Mouse (Mus musculus) c-Kit-positive CD71-positive TER-119-positive erythroid progenitor cells, embryonic 14.5 days (primary cell): Measurements from ENCODE around the gene Hs3st5.
"Not testable (repeated sequence)": the region's sequence is repeated elsewhere in the genome, so short reads cannot be mapped to it uniquely, and the experiment has no call there.

ENCODE experiments used
- DNase-seq: peaks from one replicate; pipeline ENCODE4 v3.0.0-alpha.2; 2013; ENCODE audit warnings: low spot score

The Hs3st5 gene

GRCm38 (mm10) chr10:36506727-36507555, at the start of gene Hs3st5:
TSS of gene Hs3st5 (plus strand) at chr10:36506814.
- DNase-seq, result no peak

- DNase-seq, result no peak
Measured at GRCm38 (mm10) chr10:36468664-36469063, 38.0 kb upstream of the Hs3st5 start.

DNA sequence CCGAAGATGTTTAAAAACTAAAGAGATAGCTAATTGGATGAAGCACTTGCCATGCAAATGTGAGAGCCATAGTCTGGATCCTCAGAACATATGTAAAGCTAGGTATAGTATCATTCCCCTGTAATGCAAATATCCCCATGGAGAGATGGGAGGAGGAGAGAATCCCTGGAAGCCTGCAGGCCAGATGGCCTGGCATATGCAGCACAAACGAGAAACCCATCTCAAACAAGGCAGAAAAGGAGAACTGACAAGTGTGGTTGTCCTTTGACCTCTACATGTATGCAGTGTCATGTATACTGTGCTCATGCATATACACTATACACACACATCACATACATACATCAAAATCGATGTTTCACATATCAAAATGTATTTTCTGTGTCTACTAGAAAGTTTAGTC, 35.5 kb upstream of the Hs3st5 start:
- no peak for DNase-seq

GRCm38 (mm10) chr10:36474834-36475233, 31.8 kb upstream of the Hs3st5 start:
- DNase-seq, result no peak

DNA sequence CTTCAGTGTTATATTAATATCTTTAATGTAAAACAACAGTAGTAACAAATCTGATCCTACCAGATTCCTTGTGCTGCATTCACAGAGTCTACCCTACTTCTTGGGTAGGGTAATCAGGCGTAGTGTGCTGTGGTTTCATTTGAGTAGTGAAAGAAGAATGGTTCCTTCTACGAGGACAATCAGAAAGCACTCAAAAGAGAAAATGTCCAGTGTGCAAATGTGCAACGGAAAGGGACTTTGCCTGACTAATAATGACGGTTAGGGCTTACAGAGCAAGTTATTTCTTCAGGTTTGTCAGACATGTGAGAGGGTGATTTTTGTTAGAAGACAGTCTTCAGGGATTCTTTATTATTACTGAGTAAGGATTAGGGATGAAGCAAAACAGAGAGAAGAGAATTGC, 29.1 kb upstream of the Hs3st5 start:
- DNase-seq, result no peak

GRCm38 (mm10) chr10:36483362-36483761, 23.3 kb upstream of the Hs3st5 start:
- DNase-seq, result no peak

GRCm38 (mm10) chr10:36484011-36484410, 22.6 kb upstream of the Hs3st5 start:
- DNase-seq, result no peak

DNA sequence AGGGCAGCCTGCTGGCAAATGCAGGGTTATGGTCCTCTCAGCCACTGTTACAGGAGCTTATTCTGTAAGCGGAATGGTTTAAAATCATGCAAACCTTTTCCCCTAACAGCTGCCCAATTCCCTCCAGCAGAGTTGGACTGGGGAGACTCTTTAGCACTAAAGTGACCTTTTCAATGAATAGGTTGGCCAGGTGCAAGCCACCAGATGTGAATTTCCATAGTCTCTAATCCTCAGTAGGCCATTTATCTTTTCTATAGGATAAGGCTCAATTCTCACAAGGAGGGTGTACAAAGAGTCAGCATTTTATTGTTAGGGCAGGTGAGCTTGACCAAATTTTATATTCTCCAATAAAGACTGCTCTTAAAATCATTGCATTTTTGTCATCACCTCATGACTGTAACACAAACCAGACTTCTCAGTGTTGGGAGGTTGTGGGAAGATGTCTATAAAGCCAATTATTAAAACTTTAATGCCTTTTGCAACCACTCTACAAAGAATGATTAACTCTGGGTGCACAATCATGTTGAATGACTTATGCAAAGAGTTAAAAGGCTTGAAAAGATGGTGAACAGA, 21.8 kb upstream of the Hs3st5 start:
- DNase-seq, result no peak

DNA sequence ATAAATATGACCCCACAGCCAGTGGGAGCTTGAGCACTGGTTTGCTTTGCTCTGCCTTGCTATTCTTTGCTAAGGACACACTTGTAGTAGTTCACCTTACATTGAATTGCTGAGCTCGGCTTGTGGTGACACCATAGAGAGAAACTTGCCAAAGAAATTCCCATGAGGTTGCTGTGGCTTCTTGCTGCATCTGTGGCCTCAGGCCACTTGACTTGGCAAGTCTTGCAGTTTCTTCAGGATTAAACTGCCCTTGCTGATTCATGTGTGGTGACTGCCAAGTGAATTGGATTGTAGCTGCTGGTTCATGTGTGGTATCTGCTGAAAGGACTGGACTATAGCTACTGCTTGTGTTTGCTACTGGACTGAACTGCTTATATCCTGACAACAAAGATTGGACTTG, 13.0 kb upstream of the Hs3st5 start:
- no peak for DNase-seq

DNA sequence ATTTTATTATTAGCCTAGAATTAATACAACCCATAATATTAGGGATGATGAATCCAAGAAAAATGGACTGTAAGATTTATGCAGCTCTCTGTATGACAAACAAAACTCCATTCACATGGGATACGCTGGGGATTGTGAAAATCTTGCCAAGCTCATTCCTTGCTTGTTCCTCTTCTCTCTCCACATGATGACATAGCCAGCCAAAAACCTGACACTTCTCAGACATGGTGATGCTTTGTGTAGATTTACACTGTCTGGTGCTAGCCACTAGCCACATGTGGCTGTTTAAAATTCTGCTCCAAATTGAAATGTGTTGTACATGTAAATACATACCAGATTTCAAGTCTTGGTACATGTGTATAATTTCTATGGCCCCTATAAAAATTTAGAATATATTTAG, 6.9 kb upstream of the Hs3st5 start:
- no peak for DNase-seq

DNA sequence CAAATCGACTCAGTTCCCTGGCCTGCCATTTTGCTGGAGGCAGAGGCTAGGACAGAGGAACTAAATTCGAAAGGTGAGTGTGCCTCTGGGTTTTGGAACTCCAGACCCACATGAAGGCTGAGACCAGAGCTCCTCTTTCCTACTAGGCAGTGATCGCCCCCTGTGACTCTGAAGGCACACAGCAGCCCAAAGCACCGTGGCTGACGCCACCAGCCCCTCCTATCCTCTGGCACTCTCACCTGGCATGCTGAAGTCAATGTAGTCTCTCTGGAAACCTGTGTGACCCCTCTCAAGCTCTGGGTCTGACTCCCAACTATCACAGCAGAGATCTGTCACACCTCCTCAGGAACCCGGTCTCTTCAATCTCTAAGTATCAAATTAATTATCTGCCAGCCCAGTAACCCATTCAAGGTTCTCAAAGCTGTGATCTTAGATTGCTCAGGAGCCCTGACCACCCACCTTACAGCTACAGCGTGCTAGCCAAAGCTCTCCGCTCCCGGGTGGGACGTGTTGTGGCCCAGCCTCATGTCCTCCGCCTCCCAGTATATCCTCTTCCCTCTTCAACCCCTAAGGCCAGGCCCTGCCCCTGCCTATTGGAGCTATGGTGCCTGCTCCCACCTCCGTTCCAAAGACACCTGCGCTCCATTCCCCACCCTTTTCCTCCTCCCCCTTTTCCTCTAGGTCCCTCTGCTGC, 434 bp upstream of the Hs3st5 start:
- no peak for DNase-seq

GRCm38 (mm10) chr10:36507556-36507870, 899 bp downstream of the Hs3st5 start:
- no peak for DNase-seq

- DNase-seq, result no peak
Measured at GRCm38 (mm10) chr10:36507991-36508546, 1.5 kb downstream of the Hs3st5 start.

DNA sequence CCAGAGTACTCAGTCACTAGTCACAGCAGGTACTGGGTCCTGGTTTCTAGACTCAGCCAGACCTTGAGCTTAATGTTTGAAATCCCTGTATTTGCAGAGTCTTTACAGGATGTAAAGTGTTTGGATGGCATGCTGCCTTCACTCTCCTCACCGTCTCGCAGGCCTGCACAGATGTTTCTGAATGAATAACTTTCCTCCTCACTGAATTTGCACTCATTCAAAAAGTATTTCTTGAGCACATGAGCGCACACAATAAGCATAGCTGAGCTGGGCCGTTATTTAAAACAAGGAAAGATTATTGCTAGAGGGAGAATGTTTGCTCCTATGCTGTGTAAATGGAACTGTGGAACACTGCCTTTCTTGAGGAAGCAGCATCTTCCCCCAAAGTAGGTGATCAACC, 2.9 kb downstream of the Hs3st5 start:
- no peak for DNase-seq

GRCm38 (mm10) chr10:36523881-36524280, 17.3 kb downstream of the Hs3st5 start:
- no peak for DNase-seq

DNA sequence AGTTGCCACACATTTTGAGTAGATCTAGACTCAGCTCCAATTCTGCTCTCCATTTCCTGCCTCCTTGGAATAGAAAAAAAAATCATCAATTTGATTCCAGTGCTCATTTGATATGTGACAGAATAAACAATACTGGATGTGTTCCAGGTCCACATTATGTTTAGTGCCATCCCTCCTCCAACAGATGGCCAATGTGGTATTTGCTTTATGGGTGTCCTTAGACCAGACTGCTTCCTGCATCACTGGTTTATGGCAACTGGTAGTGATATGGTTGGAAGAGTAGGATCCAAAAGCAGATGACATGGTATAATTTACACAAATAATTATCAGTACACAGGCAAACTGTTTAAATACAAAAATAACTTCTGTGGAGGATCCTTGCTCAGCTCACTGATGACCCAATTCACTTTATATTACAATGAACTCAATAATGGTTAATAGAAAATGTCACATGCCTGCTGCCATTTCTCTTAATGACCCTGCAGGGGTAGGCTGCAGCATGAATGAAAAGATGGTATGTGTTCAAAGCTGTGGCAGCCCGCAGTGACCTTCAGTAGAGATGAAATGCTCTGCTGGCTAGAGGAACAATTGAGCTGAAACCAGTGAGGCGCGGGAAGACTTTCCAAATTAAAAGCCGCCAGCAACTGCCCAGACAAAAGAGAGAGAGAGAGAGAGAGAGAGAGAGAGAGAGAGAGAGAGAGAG, 27.2 kb downstream of the Hs3st5 start:
- no peak for DNase-seq

DNA sequence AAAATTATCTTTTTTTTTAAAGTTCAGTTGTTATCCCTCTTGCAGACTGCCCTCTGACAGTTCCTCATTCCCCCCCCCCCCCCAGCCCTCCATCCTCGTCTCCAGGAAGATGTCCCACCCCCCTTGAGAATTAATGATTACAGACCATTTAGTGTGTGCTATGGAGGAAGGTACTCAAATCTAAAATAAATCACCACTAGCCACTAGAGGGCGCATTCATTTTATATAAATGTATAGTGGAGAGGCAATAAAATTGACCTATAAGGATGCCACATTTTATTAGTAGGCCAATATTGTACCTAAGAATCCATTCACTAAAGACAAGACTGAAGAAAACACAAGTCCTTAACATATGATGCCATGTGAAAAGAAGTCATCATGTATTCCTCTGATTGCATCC, 40.0 kb downstream of the Hs3st5 start:
- peak; percentile 15 for DNase-seq

DNA sequence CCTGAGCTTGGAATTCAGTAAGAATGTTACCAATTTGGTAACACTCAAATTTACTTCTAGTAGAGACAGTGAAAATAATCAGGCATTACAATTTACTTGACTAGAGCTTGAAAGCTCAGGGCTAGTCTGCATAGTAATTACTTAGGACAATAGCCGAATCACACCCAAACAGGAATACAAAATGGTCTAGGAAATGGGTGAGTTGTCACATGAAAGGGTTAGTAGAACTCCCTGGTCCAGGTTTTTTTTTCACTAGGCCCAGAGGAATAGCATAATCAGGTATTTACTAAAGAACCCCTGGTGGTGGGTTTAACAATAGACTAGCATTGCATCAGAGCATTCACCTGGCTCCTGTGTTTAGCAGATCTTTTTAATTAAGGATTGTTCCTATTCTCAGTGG, 41.1 kb downstream of the Hs3st5 start:
- not testable (repeated sequence) for DNase-seq

DNA sequence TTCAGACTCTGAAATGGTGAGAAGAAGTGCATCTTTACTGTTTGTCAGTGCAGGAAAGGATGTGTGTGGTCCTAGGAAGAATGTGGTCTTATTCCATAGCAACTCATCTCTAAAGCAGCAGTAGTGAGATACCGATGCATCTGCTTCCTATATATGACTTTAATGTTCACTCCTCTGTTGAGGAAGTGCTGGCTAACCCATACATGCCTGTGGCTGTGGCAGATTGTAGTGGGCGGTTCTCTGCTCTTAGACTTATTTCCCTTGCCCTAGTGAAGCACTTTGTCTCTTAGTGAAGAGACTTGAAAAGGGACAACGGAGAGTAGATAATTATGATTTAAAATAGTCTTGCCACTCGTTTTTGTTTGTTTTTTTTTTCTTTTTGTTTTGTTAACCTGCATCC, 47.4 kb downstream of the Hs3st5 start:
- no peak for DNase-seq

DNA sequence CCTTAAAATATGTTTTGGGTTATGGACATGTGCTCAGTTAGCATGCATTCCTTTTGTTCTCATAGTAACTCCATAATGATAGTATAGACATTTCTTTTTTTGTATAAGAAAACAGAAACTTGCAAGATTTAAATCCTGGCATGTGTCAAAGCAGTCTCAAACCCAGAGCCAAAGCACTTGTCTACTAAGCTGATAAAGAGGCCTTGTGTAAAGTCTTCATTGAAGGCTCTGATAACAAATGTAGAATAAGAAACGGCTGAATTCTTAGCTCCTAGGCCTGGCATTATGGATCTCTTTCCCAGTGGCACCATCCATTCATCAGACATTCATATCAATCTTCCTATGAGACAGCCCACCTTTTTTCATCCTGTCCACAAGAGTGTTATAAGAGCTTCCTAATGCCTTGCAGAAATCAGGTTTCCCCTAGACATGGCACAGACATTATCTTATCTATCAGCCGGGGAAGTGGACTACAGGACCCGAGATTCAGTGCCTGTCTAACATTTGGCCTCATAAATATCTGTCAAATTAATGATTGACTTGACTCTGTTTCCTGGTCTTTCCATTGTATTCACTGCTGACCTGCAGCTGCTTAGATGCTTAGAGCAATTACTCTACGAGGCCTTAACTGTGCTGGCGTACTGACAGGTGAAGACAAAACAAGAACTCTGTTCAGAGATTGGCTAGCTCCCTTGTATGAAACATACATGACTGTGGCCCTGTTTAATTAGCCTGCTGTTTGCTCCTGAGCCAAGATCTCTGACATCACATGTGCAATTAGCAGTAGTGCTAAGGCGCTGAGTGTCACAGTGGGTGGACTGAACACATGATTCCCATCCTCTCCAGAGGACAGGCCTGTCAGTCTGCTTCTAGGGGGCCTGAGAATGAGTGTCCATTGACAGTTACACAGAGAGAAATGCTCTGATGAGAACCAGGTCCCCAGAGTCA, 48.6 kb downstream of the Hs3st5 start:
- DNase-seq, result no peak

DNA sequence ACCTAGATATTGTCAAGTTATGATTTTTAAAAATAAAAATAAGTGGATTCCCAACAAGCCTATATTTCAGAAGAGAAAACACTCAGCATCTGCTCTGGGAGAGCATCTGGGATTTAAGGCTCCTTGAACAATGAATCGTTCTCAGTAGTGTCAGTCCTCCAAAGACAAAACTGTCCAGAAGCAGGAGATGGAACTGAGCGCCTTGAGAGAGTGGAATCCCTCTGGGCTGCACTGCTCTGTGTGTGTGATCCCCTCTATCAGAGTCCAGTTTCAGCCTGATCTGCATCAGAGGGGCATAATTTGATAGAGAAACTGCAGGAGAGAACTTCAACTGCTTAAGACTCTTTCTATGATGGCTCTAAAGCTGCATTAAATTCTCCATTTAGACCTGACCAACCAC, 49.5 kb downstream of the Hs3st5 start:
- DNase-seq, result no peak
